Mouse (Mus musculus): ENCODE results near the gene Lix1l.
"Not testable (repeated sequence)": the region's sequence is repeated elsewhere in the genome, so short reads cannot be mapped to it uniquely, and the experiment has no call there.

Gene Lix1l

DNA sequence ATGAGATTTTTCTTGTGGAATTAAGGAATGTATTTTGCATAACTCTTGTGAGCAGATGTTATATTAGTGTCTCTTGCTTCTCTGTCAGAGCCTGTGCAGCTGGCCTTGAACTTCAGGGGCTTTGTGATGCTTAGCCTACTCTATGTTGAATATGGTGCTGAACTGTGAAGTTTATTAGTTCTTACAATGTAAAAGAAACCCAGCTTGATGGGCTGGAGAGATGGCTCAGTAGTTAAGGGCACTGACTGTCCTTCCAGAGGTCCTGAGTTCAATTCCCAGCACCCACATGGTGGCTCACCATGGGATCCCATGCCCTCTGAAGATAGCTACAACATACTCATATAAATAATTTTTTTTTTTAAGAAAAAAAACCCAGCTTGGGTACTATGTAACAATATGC, 31.1 kb downstream of the Lix1l start:
- no peak for DNase-seq (ENCODE audit: low read depth, low spot score)

- no peak for DNase-seq (ENCODE audit: low read depth, low spot score)
These were observed 33.1 kb downstream of the Lix1l start for GRCm38 (mm10) chr3:96634015-96634414.

DNA sequence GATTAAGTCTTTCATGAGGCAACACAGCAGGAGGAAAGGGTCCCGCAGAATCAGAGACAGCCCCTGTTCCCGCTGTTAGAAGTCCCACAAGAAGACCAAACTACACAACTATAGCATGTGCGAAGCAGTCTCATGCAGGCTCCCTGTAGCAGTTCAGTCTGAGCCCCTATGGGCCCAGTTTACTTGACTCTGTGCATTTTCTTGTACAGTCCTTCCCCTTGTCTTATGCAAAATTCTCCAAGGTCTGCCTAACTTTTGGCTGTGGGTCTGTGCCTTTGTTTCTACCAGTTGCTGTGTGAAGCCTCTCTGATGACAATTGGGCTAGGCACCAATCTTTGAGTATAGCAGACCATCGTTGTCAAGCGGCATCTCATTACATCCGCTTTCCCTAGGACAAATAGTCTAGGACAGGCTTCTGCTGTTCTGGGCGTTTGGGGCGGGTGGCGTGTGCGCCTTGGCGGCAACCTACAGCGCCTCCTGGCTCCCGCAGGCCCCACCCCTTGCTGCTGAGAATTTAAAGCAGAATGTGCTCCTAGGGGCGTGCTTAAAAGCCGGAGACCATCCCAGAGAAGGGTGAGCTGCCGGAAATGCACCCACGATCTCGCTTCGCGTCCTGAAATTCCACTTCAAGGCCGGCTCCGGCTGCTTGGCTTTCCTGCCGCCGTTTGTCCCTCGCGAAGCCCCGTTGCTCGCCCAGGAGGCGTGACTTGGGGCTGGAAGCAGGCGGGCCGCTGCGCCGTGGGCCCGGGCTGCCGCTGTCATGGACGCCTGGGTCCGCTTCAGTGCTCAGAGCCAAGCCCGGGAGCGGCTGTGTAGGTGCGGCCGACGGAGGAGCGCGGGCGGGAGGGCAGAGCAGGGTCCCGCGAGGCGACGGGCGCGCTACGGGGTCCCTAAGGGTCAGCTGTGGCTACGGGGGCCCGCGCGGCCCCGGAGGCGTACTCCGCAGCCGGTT, 34.3 kb downstream of the Lix1l start, which contains the start of the genes Pex11b and Gm42957:
Gene Pex11b (plus strand): TSS at position 449 of the 952 bp plus-strand sequence.
Gene Gm42957 (plus strand): TSS at position 547 of the 952 bp plus-strand sequence.
- peak; percentile 86 for DNase-seq (ENCODE audit: low read depth, low spot score)

DNA sequence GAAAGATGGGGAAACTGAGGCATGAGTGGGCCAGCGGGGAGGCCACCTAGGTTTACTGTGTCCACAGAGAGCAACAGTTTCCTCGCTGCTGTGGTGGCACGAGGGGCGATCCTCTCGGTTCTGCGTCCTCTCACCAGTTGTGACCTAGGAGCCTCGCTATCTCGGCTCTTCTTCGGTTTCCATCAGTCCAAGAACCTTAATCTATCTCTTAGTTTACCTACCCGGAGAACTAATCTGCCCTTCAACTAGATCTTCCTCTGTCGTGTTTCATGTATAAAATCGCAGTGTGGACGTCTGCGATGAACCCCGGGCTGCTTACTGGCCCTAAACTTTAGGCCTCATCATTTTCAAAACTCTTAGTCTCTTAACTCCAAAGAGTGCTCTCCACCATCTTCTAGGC, 35.0 kb downstream of the Lix1l start:
- no peak for DNase-seq (ENCODE audit: low read depth, low spot score)

- no peak for DNase-seq (ENCODE audit: low read depth, low spot score)
These were observed 35.5 kb downstream of the Lix1l start for GRCm38 (mm10) chr3:96636448-96636847.

GRCm38 (mm10) chr3:96639219-96639618, 38.3 kb downstream of the Lix1l start:
- DNase-seq (ENCODE audit: low read depth, low spot score): no peak

DNA sequence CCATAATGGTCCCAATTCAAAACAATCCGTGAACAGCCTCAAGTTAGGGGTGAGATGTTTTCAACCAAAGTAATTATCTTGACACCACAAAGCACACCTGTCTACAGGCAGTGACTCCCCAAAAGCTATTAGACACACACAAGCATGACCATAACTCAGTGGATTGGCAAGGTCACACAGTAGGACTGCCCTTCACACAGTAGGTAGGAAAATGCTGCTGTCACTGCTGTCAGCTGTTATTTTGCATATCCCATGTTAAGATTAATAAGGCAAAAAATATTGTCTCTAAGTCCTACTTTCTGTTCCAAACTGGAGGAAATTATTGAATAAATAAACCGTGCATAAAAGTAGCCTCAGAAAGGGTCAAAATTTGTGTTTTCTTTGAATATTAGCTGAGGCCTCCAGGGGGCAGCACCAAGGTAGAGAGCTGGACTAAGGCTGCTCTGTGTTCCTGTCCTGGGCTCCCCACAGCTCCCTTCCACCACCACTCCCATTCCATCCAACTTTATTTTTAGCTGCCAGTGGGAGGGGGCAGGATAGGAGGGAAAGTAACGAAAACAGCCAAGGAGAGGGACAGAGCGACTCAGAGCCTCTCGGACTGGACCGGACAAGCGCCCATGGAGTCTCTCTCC, 44.2 kb downstream of the Lix1l start, which contains the start of gene Itga10:
Gene Itga10 (plus strand): TSS at position 567 of the 632 bp plus-strand sequence.
- no peak for DNase-seq (ENCODE audit: low read depth, low spot score)

GRCm38 (mm10) chr3:96647365-96647764, 46.4 kb downstream of the Lix1l start:
- no peak for DNase-seq (ENCODE audit: low read depth, low spot score)

GRCm38 (mm10) chr3:96660901-96661300, 60.0 kb downstream of the Lix1l start:
- DNase-seq (ENCODE audit: low read depth, low spot score): no peak

DNA sequence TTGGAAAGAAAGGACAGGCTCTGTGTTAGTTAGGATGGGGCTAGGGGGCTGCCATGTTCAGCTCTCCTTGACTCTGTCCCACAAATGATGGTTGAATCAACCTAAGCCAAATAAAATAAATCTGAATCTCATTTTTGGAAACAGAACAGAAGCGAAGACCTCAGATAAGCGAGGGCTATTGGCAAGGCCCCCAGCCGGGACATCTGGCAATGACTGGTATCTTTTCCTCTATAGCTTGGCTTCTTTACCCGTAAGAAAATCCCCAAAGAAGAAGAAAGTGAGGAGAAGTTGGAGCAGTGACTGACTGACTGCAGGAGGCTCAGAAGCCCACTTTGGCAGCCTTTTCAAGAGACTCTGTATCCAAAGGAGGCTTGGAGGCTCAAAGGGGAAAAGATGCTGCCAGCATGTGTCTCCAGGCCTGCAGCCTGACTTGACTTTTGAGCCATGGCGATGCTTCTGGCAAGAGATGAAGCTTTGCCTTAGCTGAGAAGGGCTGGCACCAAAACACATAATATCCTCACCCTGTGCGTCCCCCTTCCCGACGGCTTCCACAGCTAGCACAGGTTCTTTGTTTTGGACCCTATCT, 61.9 kb downstream of the Lix1l start:
- DNase-seq (ENCODE audit: low read depth, low spot score): no peak

DNA sequence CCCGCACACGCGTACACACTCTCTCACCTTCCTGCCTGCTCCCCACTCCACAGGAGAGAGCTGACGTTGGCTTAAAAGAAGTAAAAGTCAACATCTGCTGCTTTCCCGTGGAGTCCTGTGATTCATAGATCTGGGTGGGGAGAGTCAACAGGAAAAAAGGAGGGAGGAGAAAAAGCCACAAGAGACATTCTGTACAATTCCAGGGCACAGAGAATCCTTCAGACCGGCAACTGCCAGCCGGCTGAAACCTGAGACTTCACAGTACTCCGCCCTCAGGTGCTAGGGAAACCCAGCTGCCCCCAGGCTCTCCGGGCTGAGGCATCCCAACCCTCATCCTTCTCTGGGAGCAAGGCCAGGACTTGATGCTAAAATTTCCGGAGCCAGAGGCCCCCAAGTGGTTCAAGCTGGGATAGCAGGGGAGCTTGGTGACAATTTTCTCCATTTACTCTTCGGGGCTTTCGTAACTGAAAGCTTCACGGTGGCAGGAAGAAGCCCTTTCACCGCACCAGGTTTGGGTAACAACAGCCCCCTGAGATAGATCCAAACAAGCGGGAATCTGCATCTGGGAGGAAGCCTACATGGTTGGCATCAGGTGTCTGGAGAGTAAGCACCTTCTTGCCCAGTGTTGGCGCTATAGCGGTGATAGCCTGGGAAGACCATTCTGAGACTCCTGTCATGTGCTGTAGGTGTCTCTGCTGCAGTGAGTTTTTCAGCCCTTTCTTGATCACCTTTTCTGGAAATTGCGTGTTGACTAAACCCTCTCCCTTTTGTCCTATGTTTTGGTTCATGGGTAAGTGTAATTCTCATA, 62.7 kb downstream of the Lix1l start:
- peak; percentile 84 for DNase-seq (ENCODE audit: low read depth, low spot score)

DNA sequence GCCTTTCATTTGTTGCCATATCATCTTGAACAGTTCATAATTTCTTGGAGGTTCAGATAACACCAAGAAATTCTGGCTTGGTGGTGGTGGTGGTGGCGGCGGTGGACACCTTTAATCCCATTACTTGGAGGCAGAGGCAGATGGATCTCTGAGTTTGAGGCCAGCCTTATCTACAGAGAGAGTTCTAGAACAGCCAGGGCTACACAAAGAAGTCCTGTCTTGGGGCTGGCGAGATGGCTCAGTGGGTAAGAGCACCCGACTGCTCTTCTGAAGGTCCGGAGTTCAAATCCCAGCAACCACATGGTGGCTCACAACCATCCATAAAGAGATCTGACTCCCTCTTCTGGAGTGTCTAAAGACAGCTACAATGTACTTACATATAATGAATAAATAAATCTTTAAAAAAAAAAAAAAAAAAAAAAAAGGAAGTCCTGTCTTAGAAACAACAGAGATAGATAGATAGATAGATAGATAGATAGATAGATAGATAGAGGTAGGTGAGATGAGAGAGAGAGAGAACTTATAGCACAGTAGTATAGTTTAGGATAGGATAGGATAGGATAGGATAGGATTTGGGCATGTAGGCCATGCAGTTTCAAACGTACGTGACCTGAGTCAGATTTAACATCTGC, 64.9 kb downstream of the Lix1l start:
- not testable (repeated sequence) for DNase-seq (ENCODE audit: low read depth, low spot score)

DNA sequence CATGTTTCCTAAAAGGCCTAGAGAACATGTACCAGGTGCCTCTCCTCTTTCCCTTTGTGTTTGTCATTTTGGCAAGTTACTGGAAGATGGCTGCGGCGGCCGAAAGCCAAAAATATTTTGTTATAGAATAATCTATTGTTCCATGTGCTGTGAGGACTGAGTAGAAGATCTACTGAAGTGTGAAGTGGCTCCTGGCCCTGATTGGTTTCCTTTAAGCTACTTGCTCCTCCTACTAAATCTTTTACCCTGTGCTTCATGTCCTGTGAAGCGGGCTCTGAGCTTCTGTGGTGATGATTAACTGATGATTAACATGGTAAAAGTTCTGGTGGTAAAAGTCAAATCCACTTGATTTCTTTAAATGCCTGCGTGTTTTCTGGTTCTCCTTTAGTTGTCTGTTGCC, 66.0 kb downstream of the Lix1l start:
- no peak for DNase-seq (ENCODE audit: low read depth, low spot score)

DNA sequence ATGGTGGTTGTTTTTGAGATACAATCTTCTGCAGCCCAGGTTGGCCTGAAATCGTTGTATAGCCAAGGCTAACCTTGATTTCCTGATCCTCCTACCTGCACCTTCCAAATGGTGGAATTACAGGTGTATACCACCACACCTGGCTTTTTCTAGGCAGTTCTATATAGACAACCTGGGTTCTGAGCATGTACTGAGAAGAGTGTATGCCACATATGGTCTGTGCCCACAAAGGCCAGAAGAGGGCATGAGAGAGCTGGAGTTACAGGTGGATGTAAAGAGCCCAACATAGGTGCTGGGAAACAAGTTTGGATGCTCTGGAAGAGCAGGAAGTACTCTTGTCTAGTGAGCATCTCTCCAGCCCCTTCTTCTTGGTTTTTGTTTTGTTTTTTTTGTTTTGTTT, 66.4 kb downstream of the Lix1l start:
- no peak for DNase-seq (ENCODE audit: low read depth, low spot score)

DNA sequence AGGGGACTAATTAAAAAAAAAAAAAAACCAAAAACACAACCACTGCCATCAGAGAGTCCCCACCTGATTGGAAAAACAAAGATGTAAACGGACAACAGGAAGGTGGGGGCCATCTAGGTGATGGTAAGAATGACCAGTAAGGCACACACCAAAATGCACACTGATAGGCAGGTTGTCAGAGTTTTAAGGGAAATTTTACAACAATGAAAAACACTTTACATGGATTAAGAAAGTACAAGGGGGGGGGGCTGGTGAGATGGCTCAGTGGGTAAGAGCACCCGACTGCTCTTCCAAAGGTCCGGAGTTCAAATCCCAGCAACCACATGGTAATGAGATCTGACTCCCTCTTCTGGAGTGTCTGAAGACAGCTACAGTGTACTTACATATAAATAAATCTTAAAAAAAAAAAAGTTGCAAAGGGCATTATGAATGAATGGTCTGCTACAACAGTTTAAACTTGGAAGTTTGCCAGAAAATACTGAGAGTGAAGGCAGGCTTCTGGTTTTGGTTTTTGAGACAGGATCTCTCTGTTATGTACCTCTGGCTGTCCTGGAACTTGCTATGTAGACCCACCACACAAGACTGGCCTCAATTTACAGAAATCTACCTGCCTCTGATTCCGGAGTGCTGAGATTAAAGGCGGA, 67.6 kb downstream of the Lix1l start:
- DNase-seq (ENCODE audit: low read depth, low spot score): no peak

GRCm38 (mm10) chr3:96669727-96670468, 68.9 kb downstream of the Lix1l start, which contains the start of gene Ankrd35:
Ankrd35 (plus strand) TSS chr3:96670131.
- DNase-seq (ENCODE audit: low read depth, low spot score): peak; percentile 78

- DNase-seq (ENCODE audit: low read depth, low spot score): no peak
These were observed 70.6 kb downstream of the Lix1l start for GRCm38 (mm10) chr3:96671519-96671918.

DNA sequence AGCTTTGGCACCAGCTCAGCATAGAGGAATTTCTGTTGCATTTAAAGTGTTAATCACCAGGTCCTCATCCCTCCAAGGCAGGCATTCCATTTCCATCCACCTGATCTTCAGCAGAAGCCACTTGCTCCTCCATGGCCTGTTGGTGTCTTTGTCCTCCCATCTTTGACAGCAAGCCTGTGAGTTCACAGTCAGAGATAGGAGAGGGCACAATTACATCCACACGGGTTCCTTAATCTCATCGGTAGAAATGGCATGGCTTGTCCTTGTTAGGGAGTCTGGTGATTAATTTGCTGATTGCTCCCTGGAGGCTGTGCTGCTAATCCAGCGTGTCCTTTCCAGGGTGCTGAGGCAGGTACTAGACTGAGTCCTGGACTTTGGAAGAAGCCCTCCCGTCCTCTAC, 72.6 kb downstream of the Lix1l start:
- DNase-seq (ENCODE audit: low read depth, low spot score): no peak

DNA sequence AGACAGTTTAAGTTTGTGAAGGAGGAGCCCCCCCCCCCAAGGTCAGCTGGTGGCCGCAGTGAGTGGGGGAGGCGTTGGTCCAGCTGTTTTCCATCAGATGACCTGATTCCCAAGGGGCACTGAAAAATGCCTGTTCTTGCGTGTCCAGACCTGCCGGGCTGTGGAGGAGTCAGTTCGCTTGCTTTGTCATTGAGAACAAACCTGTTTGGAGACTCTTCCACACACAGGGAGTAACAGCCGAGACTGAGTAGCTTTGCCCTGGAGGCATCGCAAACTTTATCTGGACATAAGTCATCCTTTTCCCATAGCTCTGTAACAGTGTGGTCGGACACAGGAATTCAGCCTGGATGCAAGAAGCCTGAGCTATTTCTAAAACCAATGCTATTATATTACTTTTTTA, 73.5 kb downstream of the Lix1l start:
- no peak for DNase-seq (ENCODE audit: low read depth, low spot score)

GRCm38 (mm10) chr3:96675171-96675570, 74.2 kb downstream of the Lix1l start:
- no peak for DNase-seq (ENCODE audit: low read depth, low spot score)
